Mouse (Mus musculus) cortical plate, adult 2 months (tissue): Measurements from ENCODE around the gene Cd300c2.

Experiments used
- CTCF ChIP-seq: fragments of 200-500 bp; IDR thresholded peaks from 2 replicates; pipeline ENCODE4 v1.5.1; 2011; ENCODE audit warnings: mild to moderate bottlenecking, control low read depth, low read length; ENCODE audit not compliant: insufficient read depth; ENCODE audit errors: extremely low read depth
- POLR2A ChIP-seq: fragments of 200-500 bp; IDR thresholded peaks from 2 replicates; pipeline ENCODE4 v1.6.1; 2011; ENCODE audit warnings: mild to moderate bottlenecking, low read length, control low read depth; ENCODE audit not compliant: insufficient read depth; ENCODE audit errors: extremely low read depth

- no peak for TF ChIP-seq CTCF
- no peak for TF ChIP-seq POLR2A
Measured at GRCm38 (mm10) chr11:115048259-115048658, 46.6 kb upstream of the Cd300c2 start, which contains the start of gene Cd300ld3.
